Mouse (Mus musculus) hindbrain, embryonic 15.5 days (tissue): ENCODE measurements around the gene Mrm3. TPM values are rescaled to one million over a fixed set of nuclear protein-coding genes. Genes with fewer than 3 reads are reported as not detected.
A peak's percentile ranks its signal among the peaks of the same experiment; 100 is the strongest.

Experiments used
- ATAC-seq: fragments of 200-750 bp; cut with Nextera tagmentation; 2 replicates; pipeline ENCODE4 v1.8.0; 2017; ENCODE audit warnings: low read depth, moderate number of reproducible peaks, moderate TSS enrichment; ENCODE audit not compliant: low FRiP score
- H3K27ac ChIP-seq: fragments of 300-500 bp; sonication (generic); replicated peaks from 2 replicates; pipeline ENCODE4 v1.5.1; 2015; ENCODE audit warnings: mild to moderate bottlenecking, inconsistent platforms
- H3K27me3 ChIP-seq: fragments of 300-500 bp; sonication (generic); 2 replicates; pipeline ENCODE4 v1.6.1; 2015; ENCODE audit warnings: control low read depth, inconsistent platforms
- H3K36me3 ChIP-seq: fragments of 300-500 bp; sonication (generic); 2 replicates; pipeline ENCODE4 v1.6.1; 2015; ENCODE audit warnings: control low read depth, inconsistent platforms
- H3K4me1 ChIP-seq: fragments of 300-500 bp; sonication (generic); replicated peaks from 2 replicates; pipeline ENCODE4 v1.6.1; 2015; ENCODE audit warnings: control low read depth, inconsistent platforms
- H3K4me2 ChIP-seq: fragments of 300-500 bp; sonication (generic); 2 replicates; pipeline ENCODE4 v1.6.1; 2015; ENCODE audit warnings: moderate library complexity, mild to moderate bottlenecking, inconsistent platforms
- H3K4me3 ChIP-seq: fragments of 300-500 bp; sonication (generic); 2 replicates; pipeline ENCODE4 v1.5.1; 2015; ENCODE audit warnings: mild to moderate bottlenecking, inconsistent platforms
- H3K9ac ChIP-seq: fragments of 300-500 bp; sonication (generic); 2 replicates; pipeline ENCODE4 v1.6.1; 2015; ENCODE audit warnings: inconsistent platforms
- H3K9me3 ChIP-seq: fragments of 300-500 bp; sonication (generic); 2 replicates; pipeline ENCODE4 v1.6.1; 2016; ENCODE audit warnings: control low read depth, inconsistent platforms
- WGBS: fragments of 180-500 bp; shearing (Covaris S2); methylation state at CpG from one replicate; pipeline ENCODE4 v1.1.7; 2015; 5-methylcytosine and 5-hydroxymethylcytosine counted together
- polyA plus RNA-seq: library from polyadenylated mRNA; unstranded; fragments of >200 nt; fragmentation: Nextera tagmentation; extraction: Ambion mirVana; gene quantifications from 2 replicates; pipeline ENCODE4 v1.2.1, GENCODE M21; 2015

The Mrm3 gene
- polyA plus RNA-seq, 1 experiment from 2014 or later, result 26.6 TPM

GRCm38 (mm10) chr11:76278960-76279852, 35.7 kb downstream of the Mrm3 start:
- Histone ChIP-seq H3K27ac (peak overlapping the region; percentile 62), H3K36me3 (no peaks in the 10 kb centered on the region), H3K4me2 (no peak overlapping the region), H3K4me1 (peaks cover 16% of the 10 kb centered on the region), H3K27me3 (no peaks in the 10 kb centered on the region), H3K9me3 (no peaks in the 10 kb centered on the region), H3K4me3 (no peak overlapping the region), H3K9ac (no peak overlapping the region)
- peak; percentile 58; the same call in 1 of the 2 replicates for ATAC-seq
- 53% methylated on average over 14 of the region's 14 CpGs for WGBS

- Histone ChIP-seq H3K27me3 (no peaks in the 10 kb centered on the region), H3K36me3 (no peaks in the 10 kb centered on the region), H3K9ac (no peak overlapping the region), H3K9me3 (no peaks in the 10 kb centered on the region), H3K4me1 (peaks cover 19% of the 10 kb centered on the region), H3K4me2 (no peak overlapping the region), H3K4me3 (no peak overlapping the region), H3K27ac (peak overlapping the region; percentile 62; the same call in 1 of the 2 replicates)
- 70% methylated on average over 2 of the region's 2 CpGs for WGBS
- no peak for ATAC-seq
These were observed 36.5 kb downstream of the Mrm3 start for GRCm38 (mm10) chr11:76279971-76280370.

- Histone ChIP-seq H3K9me3 (no peaks in the 10 kb centered on the region), H3K4me3 (no peak overlapping the region), H3K36me3 (no peaks in the 10 kb centered on the region), H3K4me2 (no peak overlapping the region), H3K27me3 (no peaks in the 10 kb centered on the region), H3K27ac (no peak overlapping the region), H3K9ac (no peak overlapping the region), H3K4me1 (peaks cover 34% of the 10 kb centered on the region)
- 96% methylated on average over 6 of the region's 6 CpGs for WGBS
- no peak for ATAC-seq
These were observed 40.3 kb downstream of the Mrm3 start for GRCm38 (mm10) chr11:76283841-76284240.

GRCm38 (mm10) chr11:76285431-76286075, 42.0 kb downstream of the Mrm3 start:
- no peak overlapping the region for H3K4me3 ChIP-seq
- H3K27ac ChIP-seq, result no peak overlapping the region
- no peak overlapping the region for H3K4me2 ChIP-seq
- H3K9me3 ChIP-seq, result no peaks in the 10 kb centered on the region
- ATAC-seq, result no peak
- H3K4me1 ChIP-seq, result peaks cover 37% of the 10 kb centered on the region
- H3K27me3 ChIP-seq, result no peaks in the 10 kb centered on the region
- no peak overlapping the region for H3K9ac ChIP-seq
- WGBS, result 55% methylated on average over 7 of the region's 7 CpGs
- H3K36me3 ChIP-seq, result no peaks in the 10 kb centered on the region

- 73% methylated on average over 10 of the region's 10 CpGs for WGBS
- Histone ChIP-seq H3K27ac (no peak overlapping the region), H3K9ac (no peak overlapping the region), H3K4me2 (no peak overlapping the region), H3K4me3 (no peak overlapping the region), H3K27me3 (no peaks in the 10 kb centered on the region), H3K9me3 (no peaks in the 10 kb centered on the region), H3K4me1 (peaks cover 44% of the 10 kb centered on the region), H3K36me3 (no peaks in the 10 kb centered on the region)
- no peak for ATAC-seq
These were observed 43.1 kb downstream of the Mrm3 start for GRCm38 (mm10) chr11:76286534-76287126.

GRCm38 (mm10) chr11:76287301-76287700, 43.8 kb downstream of the Mrm3 start:
- Histone ChIP-seq H3K36me3 (no peaks in the 10 kb centered on the region), H3K9me3 (no peaks in the 10 kb centered on the region), H3K4me1 (peaks cover 50% of the 10 kb centered on the region), H3K9ac (no peak overlapping the region), H3K4me2 (no peak overlapping the region), H3K27ac (no peak overlapping the region; the same call in 1 of the 2 replicates), H3K27me3 (no peaks in the 10 kb centered on the region), H3K4me3 (no peak overlapping the region)
- whole genome bisulfite sequencing, result 43% methylated on average over 10 of the region's 10 CpGs
- no peak for ATAC-seq

- Histone ChIP-seq H3K4me2 (no peak overlapping the region), H3K27ac (peak overlapping the region; percentile 51), H3K9ac (no peak overlapping the region), H3K9me3 (no peaks in the 10 kb centered on the region), H3K4me1 (peaks cover 59% of the 10 kb centered on the region), H3K27me3 (no peaks in the 10 kb centered on the region), H3K4me3 (no peak overlapping the region), H3K36me3 (no peaks in the 10 kb centered on the region)
- WGBS, result 67% methylated on average over 6 of the region's 6 CpGs
- no peak for ATAC-seq
These were observed 45.1 kb downstream of the Mrm3 start for GRCm38 (mm10) chr11:76288645-76289044.

- WGBS, result 9% methylated on average over 11 of the region's 11 CpGs
- 0 out of 2 replicates have a peak overlapping the region, but pooled peaks have one; percentile 5 for H3K9ac ChIP-seq
- ATAC-seq, result peak; percentile 65
- H3K27me3 ChIP-seq, result no peaks in the 10 kb centered on the region
- H3K4me2 ChIP-seq, result no peak overlapping the region
- peak overlapping the region; percentile 83 for H3K27ac ChIP-seq
- H3K4me1 ChIP-seq, result peaks cover 73% of the 10 kb centered on the region
- no peaks in the 10 kb centered on the region for H3K36me3 ChIP-seq
- no peaks in the 10 kb centered on the region for H3K9me3 ChIP-seq
- no peak overlapping the region for H3K4me3 ChIP-seq
These were observed 46.9 kb downstream of the Mrm3 start for GRCm38 (mm10) chr11:76290367-76290766.

- Histone ChIP-seq H3K9me3 (no peaks in the 10 kb centered on the region), H3K27me3 (no peaks in the 10 kb centered on the region), H3K36me3 (no peaks in the 10 kb centered on the region), H3K9ac (no peak overlapping the region), H3K4me2 (no peak overlapping the region), H3K27ac (peak overlapping the region; percentile 35; the same call in 1 of the 2 replicates), H3K4me3 (no peak overlapping the region), H3K4me1 (peaks cover 80% of the 10 kb centered on the region)
- ATAC-seq, result no peak
- 86% methylated on average over 4 of the region's 4 CpGs for WGBS
These were observed 48.4 kb downstream of the Mrm3 start for GRCm38 (mm10) chr11:76291960-76292359.

- H3K36me3 ChIP-seq, result no peaks in the 10 kb centered on the region
- no peak overlapping the region for H3K9ac ChIP-seq
- no peaks in the 10 kb centered on the region for H3K9me3 ChIP-seq
- H3K27ac ChIP-seq, result peak overlapping the region; percentile 35
- 80% methylated on average over 15 of the region's 15 CpGs for WGBS
- H3K4me2 ChIP-seq, result no peak overlapping the region
- peaks cover 76% of the 10 kb centered on the region for H3K4me1 ChIP-seq
- no peak for ATAC-seq
- no peak overlapping the region for H3K4me3 ChIP-seq
- H3K27me3 ChIP-seq, result no peaks in the 10 kb centered on the region
These were observed 48.9 kb downstream of the Mrm3 start for GRCm38 (mm10) chr11:76292398-76292797.

GRCm38 (mm10) chr11:76292831-76293230, 49.3 kb downstream of the Mrm3 start:
- 68% methylated on average over 6 of the region's 6 CpGs for WGBS
- no peak for ATAC-seq
- no peak overlapping the region for H3K9ac ChIP-seq

GRCm38 (mm10) chr11:76294078-76294477, 50.6 kb downstream of the Mrm3 start:
- H3K4me3 ChIP-seq, result no peak overlapping the region
- H3K36me3 ChIP-seq, result no peaks in the 10 kb centered on the region
- H3K4me1 ChIP-seq, result peaks cover 74% of the 10 kb centered on the region
- H3K27me3 ChIP-seq, result no peaks in the 10 kb centered on the region
- no peak overlapping the region for H3K4me2 ChIP-seq
- 52% methylated on average over 5 of the region's 5 CpGs for WGBS
- no peak overlapping the region for H3K9ac ChIP-seq
- H3K9me3 ChIP-seq, result no peaks in the 10 kb centered on the region
- no peak for ATAC-seq
- H3K27ac ChIP-seq, result peak overlapping the region; percentile 53; the same call in 1 of the 2 replicates

More at GRCm38 (mm10) chr11:76292831-76293230, 49.3 kb downstream of the Mrm3 start:
- Histone ChIP-seq H3K9me3 (no peaks in the 10 kb centered on the region), H3K27ac (peak overlapping the region; percentile 35), H3K36me3 (no peaks in the 10 kb centered on the region), H3K4me2 (no peak overlapping the region), H3K4me1 (peaks cover 76% of the 10 kb centered on the region), H3K4me3 (no peak overlapping the region), H3K27me3 (no peaks in the 10 kb centered on the region)
